Mouse (Mus musculus): ENCODE measurements around the gene 2310034G01Rik. TPM values are rescaled to one million over a fixed set of nuclear protein-coding genes. Genes with fewer than 3 reads are reported as not detected.

Gene 2310034G01Rik
- 0.40 TPM for polyA plus RNA-seq (2015; fragmentation: Illumina TruSeq; extraction: RNeasy Lipid Tissue Mini Kit (QIAGEN cat#74804); ENCODE audit: insufficient read depth, low replicate concordance)

DNA sequence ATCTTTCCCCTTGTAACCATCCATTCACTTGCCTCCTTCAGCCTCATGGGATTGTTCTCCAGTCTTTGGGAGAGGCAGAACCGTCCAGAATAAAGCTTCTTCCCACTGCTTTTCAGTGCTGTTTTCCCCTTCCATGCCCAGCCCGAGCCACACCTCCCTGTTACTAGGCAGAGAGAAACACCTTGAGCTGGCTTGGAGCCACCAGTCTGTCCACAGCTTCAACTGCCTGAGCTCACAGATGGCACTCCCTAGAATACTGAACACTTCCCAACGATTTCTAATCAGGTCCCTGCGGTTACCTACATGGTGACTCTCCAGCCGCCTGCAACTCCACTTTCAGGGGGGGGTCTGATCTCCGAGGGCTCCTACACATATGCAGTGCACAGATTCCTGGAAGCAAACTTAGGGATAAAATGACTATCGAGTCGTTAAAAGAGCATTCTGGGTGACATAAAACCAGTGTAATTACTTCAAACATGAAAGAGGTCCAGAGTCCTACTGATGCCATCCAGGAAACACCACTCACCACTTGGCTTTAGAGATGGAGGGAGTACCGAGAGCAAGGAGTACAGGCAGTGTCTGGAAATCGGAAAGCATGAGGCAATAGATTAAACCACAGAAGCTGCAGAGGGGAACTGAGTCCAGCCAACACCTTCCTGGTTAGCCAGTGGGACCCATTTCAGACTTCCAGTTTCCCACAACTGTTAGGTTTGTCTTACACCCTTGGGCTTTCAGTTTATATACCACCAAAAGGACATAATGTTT, at the start of gene 2310034G01Rik:
Gene 2310034G01Rik, minus strand, starts transcription at position 135 of the 765 bp plus-strand sequence.

DNA sequence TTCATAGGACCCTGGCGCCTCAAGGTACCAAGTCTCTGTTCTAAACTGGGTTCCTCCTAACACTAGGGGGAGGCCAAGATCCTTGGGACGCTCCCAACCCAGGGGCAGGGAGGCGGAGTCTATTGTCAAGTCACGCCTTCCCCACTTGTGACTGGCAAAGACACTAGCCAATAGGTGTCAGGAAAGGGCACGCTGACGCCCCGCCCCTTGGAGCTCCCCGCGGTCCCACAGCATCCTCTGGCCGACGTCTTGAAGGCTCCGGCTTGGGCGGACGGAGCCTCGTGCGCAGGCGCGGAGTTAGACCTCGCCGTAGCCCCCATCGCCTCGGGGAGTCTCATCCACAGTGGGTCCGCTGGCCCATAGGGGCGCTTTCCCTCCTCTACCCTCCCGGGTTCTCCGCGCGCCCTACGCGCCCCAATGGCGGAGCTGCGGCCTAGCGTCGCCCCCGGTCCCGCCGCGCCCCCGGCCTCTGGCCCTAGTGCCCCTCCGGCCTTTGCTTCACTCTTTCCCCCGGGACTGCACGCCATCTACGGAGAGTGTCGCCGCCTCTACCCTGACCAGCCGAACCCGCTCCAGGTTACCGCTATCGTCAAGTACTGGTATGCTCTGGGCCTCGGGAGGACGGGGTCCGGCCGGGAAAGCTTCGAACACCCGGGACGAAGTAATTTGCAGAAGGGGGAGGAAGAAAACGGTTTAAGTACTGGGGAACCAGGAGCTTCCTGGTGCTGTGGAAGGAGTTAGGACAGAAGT, 46.8 kb upstream of the 2310034G01Rik start, which contains the start of gene Sufu:
Gene Sufu, plus strand, starts transcription at position 211 of the 750 bp plus-strand sequence.

DNA sequence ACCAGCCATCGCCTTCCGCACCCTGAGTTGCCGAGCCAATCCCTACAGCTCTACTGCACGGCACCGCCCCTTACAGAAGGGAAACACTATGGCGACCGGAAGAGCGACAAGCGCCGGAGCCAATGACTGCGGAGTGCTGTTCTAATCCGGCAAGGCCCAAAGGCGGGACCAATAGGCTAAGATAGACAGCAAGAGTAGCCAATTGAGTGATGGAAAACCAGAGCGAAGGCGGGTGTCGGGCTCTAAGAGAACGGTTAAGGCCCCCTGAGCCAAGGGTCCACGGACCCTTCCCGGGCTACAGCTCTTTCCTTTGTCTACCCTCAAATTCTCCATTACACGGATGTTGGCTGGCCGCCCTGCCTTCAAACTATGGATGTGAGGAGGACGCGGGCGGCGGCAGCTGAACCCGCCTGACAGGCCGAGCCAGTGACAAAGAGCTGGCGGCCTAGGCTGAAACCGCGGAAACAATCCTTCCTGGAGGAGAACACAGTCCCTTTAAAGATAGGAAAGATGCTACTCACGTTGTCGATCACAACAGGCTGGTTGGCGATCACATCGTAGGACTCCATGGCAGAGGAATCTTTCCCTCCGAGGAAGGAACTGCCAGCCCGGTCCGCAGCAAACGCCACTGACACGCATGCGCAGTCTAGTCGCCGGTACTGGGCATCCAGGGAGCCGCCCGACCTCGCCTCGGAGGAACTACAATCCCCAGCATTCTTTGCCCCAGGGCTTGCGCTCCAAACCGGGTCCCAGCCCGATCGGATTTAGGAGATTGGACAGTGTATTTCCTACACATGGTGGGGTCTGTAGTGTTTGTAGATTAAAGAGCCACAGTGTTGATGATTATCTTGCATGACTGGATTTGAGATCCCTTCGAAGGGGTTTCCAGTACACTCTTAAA, 45.3 kb upstream of the 2310034G01Rik start, which contains the start of gene Actr1a:
Gene Actr1a, minus strand, starts transcription at position 640 of the 901 bp plus-strand sequence.

GRCm38 (mm10) chr19:46338331-46338936, 11.7 kb downstream of the 2310034G01Rik start, which contains the start of gene Cuedc2:
Gene Cuedc2 (minus strand): TSS chr19:46338702.

DNA sequence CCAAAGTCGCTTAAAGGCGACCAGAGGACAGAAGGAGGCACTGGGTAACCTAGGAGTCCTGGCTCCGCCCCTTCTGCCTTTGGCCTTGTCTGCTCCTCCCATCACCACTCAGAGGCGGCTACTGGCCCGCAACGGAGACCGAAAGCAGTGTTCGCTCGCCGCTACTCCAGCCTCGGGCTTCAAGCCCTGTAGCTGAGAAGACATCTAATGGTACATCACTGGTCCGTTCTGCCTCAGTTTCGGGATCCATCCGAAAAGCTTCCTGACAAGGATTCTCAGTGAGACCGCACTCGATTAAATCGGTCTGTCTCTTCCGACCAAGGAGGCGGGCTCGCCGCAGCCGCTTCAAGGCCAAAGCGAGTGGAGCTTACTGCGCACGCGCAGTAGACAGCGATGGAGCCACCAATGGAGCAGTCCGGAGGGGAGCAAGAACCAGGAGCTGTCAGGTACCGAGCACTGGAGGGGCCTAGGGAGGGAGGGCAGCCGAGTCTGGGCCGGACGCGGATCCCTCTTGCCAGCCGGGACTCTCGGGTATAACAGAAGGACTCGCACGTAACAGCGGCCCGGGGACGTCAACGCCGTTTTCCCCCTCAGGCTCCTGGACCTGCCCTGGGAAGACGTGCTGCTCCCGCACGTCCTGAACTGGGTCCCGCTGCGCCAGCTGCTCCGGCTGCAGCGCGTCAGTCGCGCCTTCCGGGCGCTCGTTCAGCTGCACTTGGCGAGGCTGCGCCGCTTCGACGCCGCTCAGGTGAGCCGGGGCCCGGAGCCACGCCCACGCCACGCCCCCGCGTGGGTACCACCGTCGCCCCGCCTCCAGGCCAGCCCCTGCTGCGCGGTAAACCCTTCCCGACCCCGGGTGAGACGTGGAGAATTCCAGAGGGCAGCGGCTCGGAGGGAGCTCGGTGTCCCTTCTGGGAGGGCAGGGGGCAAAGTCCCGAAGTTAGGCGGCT, 21.7 kb downstream of the 2310034G01Rik start, which contains the start of gene Fbxl15:
Gene Fbxl15, plus strand, starts transcription at position 104 of the 950 bp plus-strand sequence.

DNA sequence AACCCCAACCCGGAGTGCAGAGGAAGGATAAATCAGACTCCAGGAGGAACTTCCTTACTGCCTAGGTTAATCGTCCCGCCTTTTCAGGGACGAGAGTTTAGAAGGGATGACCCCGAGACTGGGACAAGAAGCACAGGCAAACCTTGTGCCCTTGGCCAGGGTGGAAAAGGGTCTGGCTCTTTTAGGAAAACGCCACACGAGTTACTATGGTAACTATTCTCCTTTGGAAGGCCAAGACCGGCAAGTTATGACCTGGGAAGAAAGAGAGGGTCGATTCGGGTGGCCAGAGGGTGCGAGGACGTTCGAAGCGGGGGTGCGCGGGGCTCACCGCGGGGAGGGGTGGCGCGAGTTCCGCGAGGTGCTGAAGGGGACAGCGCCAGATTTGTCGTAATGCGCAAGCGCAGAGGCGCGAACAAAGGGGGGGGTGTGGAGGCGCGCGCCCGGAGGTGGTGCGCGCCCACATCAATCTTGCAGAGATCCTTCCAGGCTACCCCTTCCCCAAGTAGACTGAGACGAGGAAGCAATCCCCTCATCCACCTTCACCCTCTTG, 23.3 kb downstream of the 2310034G01Rik start, which contains the start of gene Psd:
Gene Psd, minus strand, starts transcription at position 401 of the 550 bp plus-strand sequence.

GRCm38 (mm10) chr19:46304216-46304841, 45.8 kb downstream of the 2310034G01Rik start, which contains the start of gene Nfkb2:
Gene Nfkb2 (plus strand): TSS chr19:46304320.

Other genes starting within 250 kb of the 2310034G01Rik start
- not detected for gene Elovl3, start 218.4 kb downstream of the 2310034G01Rik start, polyA plus RNA-seq (2015; fragmentation: Illumina TruSeq; extraction: RNeasy Lipid Tissue Mini Kit (QIAGEN cat#74804); ENCODE audit: insufficient read depth, low replicate concordance)
- not detected for gene Pitx3, start 202.0 kb downstream of the 2310034G01Rik start, polyA plus RNA-seq (2015; fragmentation: Illumina TruSeq; extraction: RNeasy Lipid Tissue Mini Kit (QIAGEN cat#74804); ENCODE audit: insufficient read depth, low replicate concordance)
- gene Gbf1, start 197.8 kb downstream of the 2310034G01Rik start, polyA plus RNA-seq (2015; fragmentation: Illumina TruSeq; extraction: RNeasy Lipid Tissue Mini Kit (QIAGEN cat#74804); ENCODE audit: insufficient read depth, low replicate concordance) = 39.1 TPM
- 42.9 TPM for gene Nfkb2, start 46.0 kb downstream of the 2310034G01Rik start, polyA plus RNA-seq (2015; fragmentation: Illumina TruSeq; extraction: RNeasy Lipid Tissue Mini Kit (QIAGEN cat#74804); ENCODE audit: insufficient read depth, low replicate concordance)
- gene Psd, start 23.1 kb downstream of the 2310034G01Rik start, polyA plus RNA-seq (2015; fragmentation: Illumina TruSeq; extraction: RNeasy Lipid Tissue Mini Kit (QIAGEN cat#74804); ENCODE audit: insufficient read depth, low replicate concordance) = 0.83 TPM
- 0.83 TPM for gene Fbxl15, start 22.1 kb downstream of the 2310034G01Rik start, polyA plus RNA-seq (2015; fragmentation: Illumina TruSeq; extraction: RNeasy Lipid Tissue Mini Kit (QIAGEN cat#74804); ENCODE audit: insufficient read depth, low replicate concordance)
- 38.1 TPM for gene Cuedc2, start 11.6 kb downstream of the 2310034G01Rik start, polyA plus RNA-seq (2015; fragmentation: Illumina TruSeq; extraction: RNeasy Lipid Tissue Mini Kit (QIAGEN cat#74804); ENCODE audit: insufficient read depth, low replicate concordance)
- gene Mfsd13a, start 9.2 kb downstream of the 2310034G01Rik start, polyA plus RNA-seq (2015; fragmentation: Illumina TruSeq; extraction: RNeasy Lipid Tissue Mini Kit (QIAGEN cat#74804); ENCODE audit: insufficient read depth, low replicate concordance) = 0.54 TPM
- 78.5 TPM for gene Actr1a, start 45.4 kb upstream of the 2310034G01Rik start, polyA plus RNA-seq (2015; fragmentation: Illumina TruSeq; extraction: RNeasy Lipid Tissue Mini Kit (QIAGEN cat#74804); ENCODE audit: insufficient read depth, low replicate concordance)
- gene Sufu, start 46.6 kb upstream of the 2310034G01Rik start, polyA plus RNA-seq (2015; fragmentation: Illumina TruSeq; extraction: RNeasy Lipid Tissue Mini Kit (QIAGEN cat#74804); ENCODE audit: insufficient read depth, low replicate concordance) = 18.2 TPM
- 13.0 TPM for gene Trim8, start 151.4 kb upstream of the 2310034G01Rik start, polyA plus RNA-seq (2015; fragmentation: Illumina TruSeq; extraction: RNeasy Lipid Tissue Mini Kit (QIAGEN cat#74804); ENCODE audit: insufficient read depth, low replicate concordance)
- gene Arl3, start 222.9 kb upstream of the 2310034G01Rik start, polyA plus RNA-seq (2015; fragmentation: Illumina TruSeq; extraction: RNeasy Lipid Tissue Mini Kit (QIAGEN cat#74804); ENCODE audit: insufficient read depth, low replicate concordance) = 25.3 TPM
- 15.1 TPM for gene Sfxn2, start 223.1 kb upstream of the 2310034G01Rik start, polyA plus RNA-seq (2015; fragmentation: Illumina TruSeq; extraction: RNeasy Lipid Tissue Mini Kit (QIAGEN cat#74804); ENCODE audit: insufficient read depth, low replicate concordance)
- gene Wbp1l, start 248.8 kb upstream of the 2310034G01Rik start, polyA plus RNA-seq (2015; fragmentation: Illumina TruSeq; extraction: RNeasy Lipid Tissue Mini Kit (QIAGEN cat#74804); ENCODE audit: insufficient read depth, low replicate concordance) = 35.8 TPM